Mouse (Mus musculus): ENCODE measurements around the gene Commd3.
A peak's percentile ranks its signal among the peaks of the same experiment; 100 is the strongest.

Commd3 gene

DNA sequence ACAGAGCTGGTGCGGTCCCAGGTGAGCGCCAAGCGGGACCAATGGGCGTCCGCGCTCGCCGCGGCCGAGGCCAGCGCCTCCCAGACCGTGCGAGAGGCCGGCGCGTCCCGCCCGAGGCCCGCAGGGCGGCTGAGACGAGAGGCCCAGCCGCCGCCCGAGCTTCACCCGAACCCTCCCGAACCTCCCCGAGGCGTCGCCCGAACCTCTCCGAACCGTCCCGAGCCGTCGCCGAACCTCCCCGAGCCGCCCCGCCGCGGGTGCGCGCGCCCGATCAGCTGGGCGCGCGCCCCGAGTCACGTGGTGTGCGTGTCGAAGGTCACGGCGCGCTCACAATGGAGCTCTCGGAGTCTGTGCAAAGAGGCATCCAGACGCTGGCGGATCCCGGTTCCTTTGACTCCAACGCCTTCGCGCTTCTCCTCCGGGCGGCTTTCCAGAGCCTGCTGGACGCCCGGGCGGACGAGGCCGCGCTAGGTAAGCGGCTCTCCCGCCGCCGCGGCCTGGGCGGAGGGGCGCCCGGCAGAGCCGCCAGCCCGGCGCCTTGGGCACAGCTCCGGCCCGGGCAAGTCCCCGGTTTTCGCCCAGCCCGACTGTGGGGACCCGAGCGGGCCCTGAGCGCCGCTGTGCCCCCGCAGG lies at the start of gene Commd3:
Commd3 (plus strand) TSS at position 252 of the 633 bp plus-strand sequence.
- DNase-seq (ENCODE audit: low spot score in 2 of 2) = peak; percentile 95

GRCm38 (mm10) chr2:18623219-18623618 lies 49.0 kb upstream of the Commd3 start:
- peak in 1 of 2 experiments; percentile 28 for DNase-seq (ENCODE audit: low spot score in 2 of 2)

- no peak for DNase-seq (ENCODE audit: low spot score in 2 of 2)
Measured at GRCm38 (mm10) chr2:18630547-18630946, 41.6 kb upstream of the Commd3 start.

GRCm38 (mm10) chr2:18635052-18635451 lies 37.1 kb upstream of the Commd3 start:
- DNase-seq (ENCODE audit: low spot score in 2 of 2) = peak; percentile 88 to 91

DNA sequence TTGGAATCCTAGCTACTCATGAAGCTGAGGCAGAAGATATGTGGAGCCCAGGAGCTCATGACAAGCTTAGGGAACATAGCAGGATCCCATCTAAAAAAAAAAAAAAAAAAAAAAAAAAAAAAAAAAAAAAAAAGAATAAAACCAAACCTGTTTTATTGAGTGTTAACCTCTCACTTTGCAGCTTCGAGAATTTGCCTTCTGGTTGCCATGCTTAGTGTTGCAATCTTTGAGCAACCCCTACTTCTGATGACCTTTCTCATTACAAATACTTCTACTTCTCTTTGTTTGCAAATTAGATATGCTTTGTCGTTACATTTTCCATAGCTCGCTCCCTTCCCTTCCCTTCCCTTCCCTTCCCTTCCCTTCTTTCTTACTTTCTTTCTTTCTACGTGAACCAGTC lies 23.6 kb upstream of the Commd3 start:
- DNase-seq (ENCODE audit: low spot score in 2 of 2) = no peak

DNA sequence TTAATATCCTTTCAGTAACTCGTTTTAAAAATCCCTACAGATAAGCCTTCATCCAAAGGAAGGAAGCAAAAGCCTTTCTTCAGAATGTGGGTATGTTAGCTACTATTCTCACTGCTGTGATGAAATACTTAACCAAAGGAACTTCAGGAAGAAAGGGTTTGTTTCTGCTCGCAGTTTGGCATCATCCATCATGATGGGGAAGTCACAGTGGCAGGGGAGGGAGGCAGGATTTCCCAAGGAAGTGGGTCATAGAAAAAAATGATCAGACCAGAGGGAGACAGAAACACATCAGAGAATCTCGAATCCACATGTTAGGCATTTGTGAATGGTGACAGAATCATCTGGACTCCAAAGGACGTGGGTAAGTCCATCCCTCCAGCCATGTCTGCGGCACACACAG lies 17.4 kb upstream of the Commd3 start:
- no peak for DNase-seq (ENCODE audit: low spot score in 2 of 2)

- DNase-seq (ENCODE audit: low spot score in 2 of 2) = no peak
Measured at GRCm38 (mm10) chr2:18664003-18664402, 8.2 kb upstream of the Commd3 start.

- DNase-seq (ENCODE audit: low spot score in 2 of 2) = no peak
Measured at GRCm38 (mm10) chr2:18671041-18671440, 1.1 kb upstream of the Commd3 start.

- no peak for DNase-seq (ENCODE audit: low spot score in 2 of 2)
Measured at GRCm38 (mm10) chr2:18672766-18673164, 581 bp downstream of the Commd3 start.

- DNase-seq (ENCODE audit: low spot score in 2 of 2) = no peak
Measured at GRCm38 (mm10) chr2:18673766-18674165, 1.6 kb downstream of the Commd3 start.

GRCm38 (mm10) chr2:18674193-18674902 lies 2.2 kb downstream of the Commd3 start:
- no peak for DNase-seq (ENCODE audit: low spot score in 2 of 2)

- DNase-seq (ENCODE audit: low spot score in 2 of 2) = peak in 1 of 2 experiments; percentile 35
Measured at GRCm38 (mm10) chr2:18675681-18676456, 3.7 kb downstream of the Commd3 start.

DNA sequence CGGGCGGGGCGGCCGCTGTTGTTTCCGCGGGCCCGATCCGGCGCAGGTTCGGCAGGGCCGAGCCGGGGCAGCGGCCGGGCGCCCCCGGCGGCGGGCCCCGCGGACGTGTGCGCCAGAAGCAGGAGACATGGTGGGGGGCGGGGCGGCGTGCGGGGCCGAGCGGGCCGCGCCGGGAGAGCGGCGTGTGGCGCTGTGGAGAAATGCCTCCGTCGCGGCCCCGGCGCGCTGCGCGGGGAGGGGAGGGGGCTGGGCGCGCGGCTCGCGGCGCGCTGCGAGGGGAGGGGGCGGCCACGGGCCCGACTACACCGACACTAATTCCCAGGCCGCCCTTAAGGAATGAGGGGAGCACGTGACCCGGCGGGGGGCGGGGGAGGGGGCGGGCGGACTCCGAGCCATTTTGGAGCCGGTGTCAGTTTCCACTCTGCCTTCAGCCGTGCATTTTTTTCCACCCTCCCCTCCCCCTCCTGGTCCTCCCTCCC lies 4.3 kb downstream of the Commd3 start:
- peak; percentile 89 to 90 for DNase-seq (ENCODE audit: low spot score in 2 of 2)

GRCm38 (mm10) chr2:18676936-18677491 lies 4.8 kb downstream of the Commd3 start, which contains the start of gene Bmi1:
TSS of gene Bmi1 (plus strand) at chr2:18677018.
- peak; percentile 72 to 79 for DNase-seq (ENCODE audit: low spot score in 2 of 2)

GRCm38 (mm10) chr2:18677631-18678471 lies 5.7 kb downstream of the Commd3 start:
- peak; percentile 60 to 65 for DNase-seq (ENCODE audit: low spot score in 2 of 2)

- no peak for DNase-seq (ENCODE audit: low spot score in 2 of 2)
Measured at GRCm38 (mm10) chr2:18679701-18680100, 7.5 kb downstream of the Commd3 start.

DNA sequence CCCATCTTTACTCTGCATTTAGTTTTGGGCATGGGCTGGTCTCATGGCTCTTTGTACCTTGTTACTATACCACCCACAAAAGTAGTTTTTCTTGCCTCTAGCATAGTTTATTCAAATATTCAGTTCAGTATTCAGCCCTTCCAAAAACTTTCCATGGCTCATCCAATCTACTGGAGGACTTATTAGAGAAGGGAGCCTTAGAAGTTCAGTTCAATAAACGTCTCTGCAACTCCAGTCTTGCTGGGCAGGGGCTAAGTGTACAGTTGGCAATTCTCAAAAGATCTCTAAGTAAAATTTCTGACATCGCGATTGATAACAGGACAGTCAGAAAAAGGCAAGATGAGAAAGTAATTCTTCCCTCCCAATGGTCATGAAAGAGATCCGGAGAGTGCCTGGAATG lies 8.3 kb downstream of the Commd3 start:
- no peak for DNase-seq (ENCODE audit: low spot score in 2 of 2)

DNA sequence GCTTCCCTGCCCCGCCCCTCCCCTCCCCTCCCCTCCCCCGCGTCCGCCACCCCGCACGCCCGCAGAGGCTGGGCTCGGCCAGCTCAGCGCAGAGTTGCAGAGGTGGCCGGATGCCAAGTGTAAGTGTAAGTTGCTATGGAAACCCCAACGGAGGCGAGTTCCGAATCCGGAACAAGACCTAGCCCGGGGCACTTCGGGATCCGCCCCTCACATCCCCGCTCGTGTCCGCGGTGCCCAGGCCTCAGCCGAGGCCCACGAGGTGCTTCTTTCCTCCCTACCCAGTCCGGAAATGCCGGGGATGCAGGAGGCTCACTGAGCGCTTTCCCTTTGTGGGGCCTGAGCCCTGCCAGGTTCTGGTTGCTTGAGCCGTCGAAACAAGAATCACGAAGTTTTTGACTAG lies 8.8 kb downstream of the Commd3 start:
- peak; percentile 71 to 73 for DNase-seq (ENCODE audit: low spot score in 2 of 2)

- DNase-seq (ENCODE audit: low spot score in 2 of 2) = no peak
Measured at GRCm38 (mm10) chr2:18684062-18684461, 11.9 kb downstream of the Commd3 start.

- DNase-seq (ENCODE audit: low spot score in 2 of 2) = no peak
Measured at GRCm38 (mm10) chr2:18686386-18686785, 14.2 kb downstream of the Commd3 start.
